In the genomic region with DNA sequence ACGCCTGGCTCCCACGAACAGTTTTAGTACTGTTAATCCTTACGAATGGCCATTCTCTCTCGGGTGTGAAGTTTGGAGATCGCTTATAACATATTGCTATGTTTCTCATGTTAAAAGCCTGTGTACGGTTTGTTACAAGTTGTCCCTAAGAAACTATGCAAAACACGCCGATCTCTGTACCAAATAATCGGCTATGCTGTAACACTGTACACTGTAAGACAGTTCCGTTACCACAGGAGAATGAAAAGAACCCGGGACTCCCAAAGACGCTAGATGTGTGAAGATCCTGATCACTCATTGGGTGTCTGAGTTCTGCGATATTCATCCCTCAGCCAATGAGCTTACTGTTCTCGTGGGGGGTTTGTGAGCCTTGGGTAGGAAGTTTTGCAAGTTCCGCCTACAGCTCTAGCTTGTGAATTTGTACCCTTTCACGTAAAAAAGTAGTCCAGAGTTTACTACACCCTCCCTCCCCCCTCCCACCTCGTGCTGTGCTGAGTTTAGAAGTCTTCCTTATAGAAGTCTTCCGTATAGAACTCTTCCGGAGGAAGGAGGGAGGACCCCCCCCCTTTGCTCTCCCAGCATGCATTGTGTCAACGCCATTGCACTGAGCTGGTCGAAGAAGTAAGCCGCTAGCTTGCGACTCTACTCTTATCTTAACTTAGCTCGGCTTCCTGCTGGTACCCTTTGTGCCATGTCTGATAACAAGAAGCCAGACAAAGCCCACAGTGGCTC, we compare ENCODE assay signal across 33 mouse cellular contexts. TPM values are rescaled to one million over a fixed set of nuclear protein-coding genes. Genes with fewer than 3 reads are reported as not detected.
DNase-seq lines count a peak whose midpoint lies in the region; ATAC-seq and TF ChIP-seq lines count a peak whose summit lies in the region.
"Had no signal": no experiment of that assay in that cellular context is flagged by ENCODE, and none has a peak within 500 bp of the region (broad histone marks: within the 10 kb centered on the region; RNA-seq: fewer than 3 reads in every experiment).

A gene (plus strand): TSS at position 421 of the 732 bp plus-strand sequence.

- no peak for ATAC-seq in hindbrain, embryonic 12.5 days (ENCODE audit: low FRiP score)
- ATAC-seq: activated CD4-positive, CD25-positive, alpha-beta regulatory T cell, adult 4 months; forebrain, embryonic 13.5 days; forebrain, embryonic 16.5 days; intestine, embryonic 15.5 days; Patski had no signal

- no peak for TF ChIP-seq POLR2A in bone marrow, adult 2 months (IDR thresholded peaks at IDR 0.05; ENCODE audit: borderline replicate concordance, control insufficient read depth, low read depth, low read length)

- H3K4me3 ChIP-seq in E14TG2a.4 (replicated peaks; ENCODE audit: low read length), result peak within 1 kb of the TSS; percentile 86
- H3K4me3 ChIP-seq in bone marrow, adult 2 months (replicated peaks; ENCODE audit: control insufficient read depth, low read depth, low read length), result no peak within 1 kb of the TSS
- H3K4me3 ChIP-seq in hindbrain, embryonic 12.5 days, result no peak within 1 kb of the TSS
- H3K4me3 ChIP-seq: forebrain, embryonic 10.5 days; forebrain, embryonic 13.5 days; heart, adult 2 months; heart, embryonic 10.5 days; heart, embryonic 13.5 days; hindbrain, embryonic 15.5 days; intestine, embryonic 15.5 days had no signal

- peak; percentile 94 for DNase-seq in ES-CJ7 (ENCODE audit: low read depth, low spot score)
- peak; percentile 99 for DNase-seq in MEL-GATA-1-ER (ENCODE audit: extremely low read depth, low read depth)
- no peak for DNase-seq in thymus, postnatal 36 days
- no peak for DNase-seq in spleen, postnatal 4 days (ENCODE audit: low spot score in 2 of 2)
- DNase-seq in cerebellum, postnatal 14 days, result no peak
- DNase-seq: adrenal gland, postnatal 10 days; adrenal gland, postnatal 36 days; B cell, adult 2 months; cerebellum, adult 11 months; cerebellum, adult 8-10 months; cerebellum, postnatal 10 days; gastrocnemius, postnatal 10 days; gastrocnemius, postnatal 36 days; heart, adult 2 months; heart, postnatal 14 days; heart, postnatal 4 days; kidney, adult 11 months had no signal

- H3K4me2 ChIP-seq in hindbrain, embryonic 12.5 days (replicated peaks), result no peak within 1 kb of the TSS
- H3K4me2 ChIP-seq: forebrain, embryonic 13.5 days; heart, embryonic 13.5 days; hindbrain, embryonic 15.5 days; intestine, embryonic 15.5 days had no signal

- H3K27ac ChIP-seq in bone marrow, adult 2 months (ENCODE audit: control insufficient read depth, insufficient read depth, low read depth, low read length, poor library complexity), result no peak within 1 kb of the TSS
- H3K27ac ChIP-seq in hindbrain, embryonic 12.5 days, result no peak within 1 kb of the TSS
- H3K27ac ChIP-seq: forebrain, embryonic 10.5 days; forebrain, embryonic 13.5 days; heart, adult 2 months; heart, embryonic 10.5 days; heart, embryonic 13.5 days; hindbrain, embryonic 15.5 days; intestine, embryonic 15.5 days had no signal

- no peak within 1 kb of the TSS for H3K9ac ChIP-seq in hindbrain, embryonic 12.5 days
- H3K9ac ChIP-seq: forebrain, embryonic 13.5 days; heart, embryonic 13.5 days; hindbrain, embryonic 15.5 days; intestine, embryonic 15.5 days had no signal

- peaks cover 24% of the 10 kb centered on the region for H3K36me3 ChIP-seq in E14TG2a.4 (ENCODE audit: insufficient read depth, low read length)
- H3K36me3 ChIP-seq in hindbrain, embryonic 12.5 days, result no peaks in the 10 kb centered on the region
- H3K36me3 ChIP-seq: forebrain, embryonic 10.5 days; heart, embryonic 10.5 days; heart, embryonic 13.5 days; hindbrain, embryonic 15.5 days; intestine, embryonic 15.5 days had no signal

- H3K4me1 ChIP-seq in E14TG2a.4 (replicated peaks; ENCODE audit: low read depth, low read length), result peaks cover 17% of the 10 kb centered on the region
- H3K4me1 ChIP-seq in bone marrow, adult 2 months (ENCODE audit: control insufficient read depth, insufficient read depth, low read length), result no peaks in the 10 kb centered on the region
- H3K4me1 ChIP-seq in hindbrain, embryonic 12.5 days, result no peaks in the 10 kb centered on the region
- H3K4me1 ChIP-seq: forebrain, embryonic 10.5 days; forebrain, embryonic 13.5 days; heart, embryonic 10.5 days; heart, embryonic 13.5 days; hindbrain, embryonic 15.5 days; intestine, embryonic 15.5 days had no signal

- 87% methylated on average over 24 of the region's 24 CpGs for WGBS in bone marrow, adult 2 months
- 91% methylated on average over 24 of the region's 24 CpGs for WGBS in hindbrain, embryonic 12.5 days

- no peak for TF ChIP-seq CTCF in E14TG2a.4 (conservative IDR thresholded peaks at IDR 0.05; ENCODE audit: low read length)
- no peak for TF ChIP-seq CTCF in bone marrow, adult 2 months (IDR thresholded peaks at IDR 0.05; ENCODE audit: control insufficient read depth, insufficient read depth, low read length)

- no peaks in the 10 kb centered on the region for H3K27me3 ChIP-seq in E14TG2a.4 (ENCODE audit: insufficient read depth, low read length)
- no peaks in the 10 kb centered on the region for H3K27me3 ChIP-seq in hindbrain, embryonic 12.5 days
- H3K27me3 ChIP-seq: CH12.LX; forebrain, embryonic 13.5 days; heart, embryonic 13.5 days; hindbrain, embryonic 15.5 days; intestine, embryonic 15.5 days had no signal

- H3K9me3 ChIP-seq in E14TG2a.4 (ENCODE audit: low read length), result no peaks in the 10 kb centered on the region
- H3K9me3 ChIP-seq in hindbrain, embryonic 12.5 days (replicated peaks), result no peaks in the 10 kb centered on the region
- H3K9me3 ChIP-seq: forebrain, embryonic 10.5 days; forebrain, embryonic 13.5 days; heart, embryonic 10.5 days; heart, embryonic 13.5 days; hindbrain, embryonic 15.5 days; intestine, embryonic 15.5 days had no signal

RNA-seq across cellular contexts. Expression of the gene that starts here (rescaled TPM):
- 22.9 TPM in 1 of 2 replicates, not detected in the other for polyA plus RNA-seq in bone marrow, adult 2 months (2011; ENCODE audit: insufficient read depth, insufficient read length, low replicate concordance, missing spikeins)
- polyA plus RNA-seq in hindbrain, embryonic 12.5 days (2016; fragmentation: Nextera tagmentation; extraction: Ambion mirVana), result not detected in 2 replicates
- polyA plus RNA-seq: activated CD4-positive, CD25-positive, alpha-beta regulatory T cell, adult 4 months; embryonic facial prominence, embryonic 11.5 days; embryonic facial prominence, embryonic 14.5 days; forebrain, embryonic 10.5 days; forebrain, embryonic 13.5 days; forebrain, embryonic 16.5 days; heart, adult 2 months; heart, embryonic 16.5 days; hindbrain, embryonic 15.5 days; intestine, embryonic 15.5 days; Patski had no signal

Comparison
In these comparisons a context has a peak if more than half of its experiments do, and no peak if none do; other contexts are left out.
1. DNase-seq: peak in ES-CJ7 (single experiment) and MEL-GATA-1-ER (single experiment); none in thymus, postnatal 36 days (0 of 2), spleen, postnatal 4 days (0 of 2) and cerebellum, postnatal 14 days (0 of 2).